Mouse (Mus musculus): ENCODE measurements around the gene Hdac9.

GRCm38 (mm10) chr12:34092953-34093352 is 823.9 kb downstream of the Hdac9 start:
- TF ChIP-seq CHD2 (IDR thresholded peaks at IDR 0.05; ENCODE audit: low read length) (no peak), HCFC1 (IDR thresholded peaks at IDR 0.05; ENCODE audit: low read depth, low read length) (no peak), TCF12 (IDR thresholded peaks at IDR 0.05; ENCODE audit: low read depth, low read length) (no peak), CTCF (IDR thresholded peaks at IDR 0.05 in 2 of 3, conservative IDR thresholded peaks at IDR 0.05 in 1 of 3; ENCODE audit: control insufficient read depth in 1 of 3, insufficient read depth in 1 of 3, low read depth in 2 of 3, low read length in 3 of 3, poor library complexity in 1 of 3, severe bottlenecking in 1 of 3) (no peak), POLR2A (IDR thresholded peaks at IDR 0.05; ENCODE audit: control insufficient read depth in 1 of 2, insufficient read depth in 1 of 2, low read depth in 1 of 2, low read length in 2 of 2, poor library complexity in 1 of 2) (no peak), MYB (IDR thresholded peaks at IDR 0.05; ENCODE audit: low read depth, low read length) (no peak), BHLHE40 (IDR thresholded peaks at IDR 0.05; ENCODE audit: borderline replicate concordance, low read depth, low read length) (no peak), EP300 (IDR thresholded peaks at IDR 0.05; ENCODE audit: low read depth in 1 of 2, low read length in 2 of 2) (no peak), USF1 (IDR thresholded peaks at IDR 0.05; ENCODE audit: low read depth, low read length) (no peak), MXI1 (IDR thresholded peaks at IDR 0.05; ENCODE audit: low read depth, low read length) (no peak), POLR2AphosphoS2 (IDR thresholded peaks at IDR 0.05; ENCODE audit: low read length) (no peak), ELF1 (IDR thresholded peaks at IDR 0.05; ENCODE audit: low read depth, low read length) (no peak), UBTF (IDR thresholded peaks at IDR 0.05; ENCODE audit: borderline replicate concordance, insufficient read depth, low read depth, low read length) (no peak)
